In the genomic region with DNA sequence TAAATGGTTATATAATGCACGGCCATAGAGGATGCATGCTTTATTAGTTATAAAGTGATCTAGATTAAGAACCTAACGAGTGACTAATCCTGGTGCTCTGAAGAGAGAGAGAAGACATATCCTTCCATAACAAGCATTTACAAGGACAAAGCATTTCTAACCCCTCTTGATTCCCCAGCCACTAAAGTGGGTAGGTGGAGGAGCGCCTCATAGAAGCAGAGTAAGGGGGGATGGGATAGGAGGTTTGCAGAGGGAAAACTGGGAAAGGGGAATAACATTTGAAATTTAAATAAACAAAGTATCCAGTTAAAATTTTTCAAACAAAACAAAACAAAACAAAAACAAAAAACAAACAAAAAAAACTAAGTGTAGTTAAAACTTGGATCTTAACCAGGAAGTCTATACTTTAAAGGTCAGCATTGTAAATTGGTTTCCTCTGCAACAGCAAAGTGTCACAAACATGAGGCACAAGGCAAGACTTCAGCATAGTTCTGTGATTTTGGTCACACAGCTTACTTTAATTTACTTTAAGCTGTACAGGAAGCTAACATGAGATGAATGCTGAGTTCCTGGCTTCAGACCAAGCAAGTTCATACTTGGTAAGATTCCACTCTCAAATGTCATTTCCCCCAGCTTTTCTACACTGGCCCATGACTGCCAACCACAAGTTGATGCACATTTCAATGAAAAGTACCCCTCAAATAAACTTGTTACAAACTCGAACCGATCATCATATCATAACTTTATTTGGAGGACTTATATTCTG, we compare ENCODE assay signal across 19 mouse cellular contexts.
A peak's percentile ranks its signal among the peaks of the same experiment; 100 is the strongest.
DNase-seq lines count a peak whose midpoint lies in the region; ATAC-seq and TF ChIP-seq lines count a peak whose summit lies in the region.
"Had no signal": no experiment of that assay in that cellular context is flagged by ENCODE, and none has a peak within 500 bp of the region (broad histone marks: within the 10 kb centered on the region; RNA-seq: fewer than 3 reads in every experiment).

No protein-coding gene starts in this region.

- 0 out of 2 replicates have a peak, but pooled peaks cover 4% of the 10 kb centered on the region for H3K4me1 ChIP-seq in kidney, postnatal 0 days (replicated peaks; ENCODE audit: insufficient read depth, low read length)
- H3K4me1 ChIP-seq: hindbrain, embryonic 10.5 days; intestine, embryonic 15.5 days had no signal

- no peak overlapping the region for H3K4me3 ChIP-seq in kidney, postnatal 0 days (replicated peaks; ENCODE audit: low read depth, low read length)
- H3K4me3 ChIP-seq: erythroblast, embryonic 14.5 days; heart, embryonic 13.5 days; hindbrain, embryonic 10.5 days; intestine, embryonic 15.5 days; myocyte had no signal

- H3K36me3 ChIP-seq in kidney, postnatal 0 days (ENCODE audit: insufficient read depth, low read length) = no peaks in the 10 kb centered on the region
- H3K36me3 ChIP-seq: heart, embryonic 13.5 days; hindbrain, embryonic 10.5 days; intestine, embryonic 15.5 days had no signal

- peak; percentile 69 for DNase-seq in kidney, postnatal 0 days (ENCODE audit: low spot score)
- no peak for DNase-seq in kidney, adult 11 months
- DNase-seq in 416B (ENCODE audit: low read depth) (peak; percentile 12), MN1 (ENCODE audit: low spot score) (no peak)
- peak; percentile 26 for DNase-seq in Muller cell, postnatal 12 days (ENCODE audit: inconsistent ontology term)
- no peak for DNase-seq in embryo, embryonic 9.5 days (ENCODE audit: extremely low spot score)
- no peak for DNase-seq in thymus, postnatal 14 days
- DNase-seq: cerebellum, adult 11 months; forebrain, postnatal 0 days; gastrocnemius, postnatal 10 days; thymus, adult 18-20 months had no signal

- WGBS in kidney, postnatal 0 days = 77% methylated on average over 5 of the region's 5 CpGs

- ATAC-seq in kidney, postnatal 0 days (replicated peaks; ENCODE audit: low FRiP score, low read depth) = no peak
- peak; percentile 46 for ATAC-seq in inflammation-experienced regulatory T-cells, adult 6 months
- ATAC-seq: forebrain, postnatal 0 days; intestine, embryonic 15.5 days had no signal

- no peak overlapping the region for H3K27ac ChIP-seq in kidney, postnatal 0 days
- H3K27ac ChIP-seq: heart, embryonic 13.5 days; hindbrain, embryonic 10.5 days; intestine, embryonic 15.5 days; liver, embryonic 14.5 days had no signal

- H3K9me3 ChIP-seq in kidney, postnatal 0 days (replicated peaks; ENCODE audit: low read length) = no peaks in the 10 kb centered on the region
- H3K9me3 ChIP-seq: heart, embryonic 13.5 days; hindbrain, embryonic 10.5 days; intestine, embryonic 15.5 days had no signal

- H3K9ac ChIP-seq in kidney, postnatal 0 days (ENCODE audit: low read depth, low read length) = no peak overlapping the region
- H3K9ac ChIP-seq: forebrain, postnatal 0 days; heart, embryonic 13.5 days; intestine, embryonic 15.5 days; liver, embryonic 14.5 days had no signal

- TF ChIP-seq CTCF in kidney, postnatal 0 days (IDR thresholded peaks at IDR 0.05; ENCODE audit: low read depth) = no peak

- no peak overlapping the region for H3K4me2 ChIP-seq in kidney, postnatal 0 days (ENCODE audit: low read length)
- H3K4me2 ChIP-seq: heart, embryonic 13.5 days; intestine, embryonic 15.5 days; midbrain, embryonic 11.5 days had no signal

- H3K27me3 ChIP-seq in kidney, postnatal 0 days (ENCODE audit: insufficient read depth, low read length) = no peaks in the 10 kb centered on the region
- H3K27me3 ChIP-seq: heart, embryonic 13.5 days; intestine, embryonic 15.5 days had no signal

Comparison
In these comparisons a context has a peak if more than half of its experiments do, and no peak if none do; other contexts are left out.
1. DNase-seq: peak in kidney, postnatal 0 days (single experiment), 416B (single experiment) and Muller cell, postnatal 12 days (single experiment); none in kidney, adult 11 months (single experiment), embryo, embryonic 9.5 days (single experiment), MN1 (single experiment) and thymus, postnatal 14 days (single experiment).